Mouse (Mus musculus): ENCODE data around the gene H2-T24. TPM values are rescaled to one million over a fixed set of nuclear protein-coding genes. Genes with fewer than 3 reads are reported as not detected.

Gene H2-T24
- total and polyA plus RNA-seq, 3 experiments: 14.1 to 25.9 TPM; not detected in 1

DNA sequence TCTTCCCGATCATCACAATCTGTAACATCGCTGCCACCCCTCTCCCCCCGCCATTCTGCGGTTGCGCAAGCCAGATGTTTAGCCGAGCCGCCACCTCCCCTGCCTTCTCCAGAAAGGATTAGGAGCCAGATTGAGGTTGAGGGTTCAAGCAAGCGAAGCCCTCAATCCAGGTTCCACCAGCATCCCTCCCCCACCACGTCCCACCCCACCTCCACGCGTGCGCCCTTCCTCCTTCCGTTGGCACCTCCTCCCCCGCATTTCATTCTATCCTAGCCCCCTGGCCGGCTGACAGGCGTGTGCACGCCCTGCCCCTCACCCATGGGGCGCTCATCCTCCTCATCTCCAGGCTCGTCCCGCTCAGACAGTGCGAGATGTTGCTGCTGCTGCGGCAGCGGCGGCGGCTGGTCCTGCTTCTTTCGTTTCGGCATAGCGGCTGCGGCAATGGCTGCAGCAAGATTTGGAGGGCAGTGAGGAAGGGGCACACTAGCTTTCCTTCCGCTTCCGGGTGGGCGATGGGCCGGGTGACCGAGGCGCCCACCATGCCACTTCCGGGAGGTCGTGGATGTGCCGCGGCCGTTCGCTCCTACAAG lies 41.5 kb downstream of the H2-T24 start (continued):
- no peak for TF ChIP-seq CHD1 (IDR thresholded peaks at IDR 0.05; ENCODE audit: low read depth, low read length)

DNA sequence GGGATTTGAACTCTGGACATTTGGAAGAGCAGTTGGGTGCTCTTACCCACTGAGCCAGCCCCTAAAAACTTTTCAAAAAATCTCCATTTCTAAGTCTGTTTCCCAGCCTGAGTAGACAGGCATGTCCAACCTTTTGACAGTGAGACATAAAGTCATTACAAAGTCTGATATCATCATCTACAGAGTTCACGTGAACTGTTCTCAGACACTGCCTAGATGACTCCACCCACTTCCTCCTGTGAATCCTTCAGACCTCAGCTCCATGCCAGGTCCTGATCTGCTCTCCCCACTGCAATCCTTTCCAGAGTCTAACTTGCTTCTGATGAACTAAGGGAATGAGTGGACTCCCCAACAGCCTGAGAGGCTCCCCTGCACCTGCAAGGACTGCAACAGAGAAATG lies 48.2 kb downstream of the H2-T24 start:
- H3K27ac ChIP-seq (ENCODE audit: control insufficient read depth, low read depth, low read length): no peak overlapping the region
- H3K9me3 ChIP-seq (replicated peaks; ENCODE audit: insufficient read depth, low read length): no peaks in the 10 kb centered on the region
- no peak overlapping the region for H3K4me3 ChIP-seq (ENCODE audit: control insufficient read depth in 1 of 2, insufficient read depth in 1 of 2, low read depth in 2 of 2, low read length in 2 of 2)
- peaks cover 4 to 27% of the 10 kb centered on the region in 2 experiments; a peak in 3 of 4 replicates for H3K36me3 ChIP-seq (ENCODE audit: control insufficient read depth in 1 of 2, insufficient read depth in 2 of 2, low read length in 2 of 2)
- no peaks in the 10 kb centered on the region for H3K27me3 ChIP-seq (ENCODE audit: control insufficient read depth in 1 of 2, insufficient read depth in 2 of 2, low read length in 2 of 2)
- no peak overlapping the region; the same call in 1 of the 2 replicates for H3K9ac ChIP-seq (ENCODE audit: control insufficient read depth, low read depth, low read length, poor library complexity, severe bottlenecking)
- DNase-seq (ENCODE audit: low read depth, low spot score): peak; percentile 78
- peaks cover 24% of the 10 kb centered on the region for H3K79me2 ChIP-seq (ENCODE audit: control insufficient read depth, insufficient read depth, low read length, poor library complexity)
- peaks cover 0 to 20% of the 10 kb centered on the region in 2 experiments; a peak in 3 of 4 replicates for H3K4me1 ChIP-seq (ENCODE audit: control insufficient read depth in 1 of 2, insufficient read depth in 2 of 2, low read length in 2 of 2)
- TF ChIP-seq GATA1 (IDR thresholded peaks at IDR 0.05; ENCODE audit: low read depth, low read length) (0 out of 2 replicates have a peak, but pooled peaks have one; percentile 7), POLR2AphosphoS5 (IDR thresholded peaks at IDR 0.05; ENCODE audit: borderline replicate concordance, low read depth, low read length) (no peak), ETS1 (IDR thresholded peaks at IDR 0.05; ENCODE audit: low read depth, low read length) (peak; percentile 61; the same call in 1 of the 2 replicates), BHLHE40 (IDR thresholded peaks at IDR 0.05; ENCODE audit: borderline replicate concordance, low read depth, low read length) (peak; percentile 86), HCFC1 (IDR thresholded peaks at IDR 0.05; ENCODE audit: low read depth, low read length) (no peak), CHD2 (IDR thresholded peaks at IDR 0.05; ENCODE audit: low read length) (no peak), SMC3 (IDR thresholded peaks at IDR 0.05; ENCODE audit: low read depth, low read length) (no peak), ZMIZ1 (IDR thresholded peaks at IDR 0.05; ENCODE audit: low read depth, low read length) (no peak), TBP (IDR thresholded peaks at IDR 0.05; ENCODE audit: low read depth, low read length) (no peak), MYC (IDR thresholded peaks at IDR 0.05; ENCODE audit: low read depth, low read length) (no peak), CTCF (IDR thresholded peaks at IDR 0.05 in 2 of 3, conservative IDR thresholded peaks at IDR 0.05 in 1 of 3; ENCODE audit: control insufficient read depth in 1 of 3, insufficient read depth in 1 of 3, low read depth in 2 of 3, low read length in 3 of 3, poor library complexity in 1 of 3, severe bottlenecking in 1 of 3) (no peak), USF1 (IDR thresholded peaks at IDR 0.05; ENCODE audit: low read depth, low read length) (peak; percentile 71; the same call in 1 of the 2 replicates), EP300 (IDR thresholded peaks at IDR 0.05; ENCODE audit: low read depth in 1 of 2, low read length in 2 of 2) (no peak), POLR2A (IDR thresholded peaks at IDR 0.05; ENCODE audit: control insufficient read depth in 1 of 2, insufficient read depth in 1 of 2, low read depth in 1 of 2, low read length in 2 of 2, poor library complexity in 1 of 2) (no peak), MEF2A (IDR thresholded peaks at IDR 0.05; ENCODE audit: extremely low read depth, insufficient replicate concordance, low read depth, low read length, poor library complexity, severe bottlenecking) (no peak), NRF1 (IDR thresholded peaks at IDR 0.05; ENCODE audit: insufficient read depth, low read depth, low read length, poor library complexity, severe bottlenecking) (no peak), ZKSCAN1 (IDR thresholded peaks at IDR 0.05; ENCODE audit: low read depth, low read length) (no peak), POLR2AphosphoS2 (IDR thresholded peaks at IDR 0.05; ENCODE audit: low read length) (no peak), RCOR1 (IDR thresholded peaks at IDR 0.05; ENCODE audit: low read depth, low read length) (no peak), ELF1 (IDR thresholded peaks at IDR 0.05; ENCODE audit: low read depth, low read length) (no peak), GABPA (IDR thresholded peaks at IDR 0.05; ENCODE audit: low read depth, low read length) (no peak), MAFK (IDR thresholded peaks at IDR 0.05; ENCODE audit: borderline replicate concordance, low read depth, low read length) (no peak), UBTF (IDR thresholded peaks at IDR 0.05; ENCODE audit: borderline replicate concordance, insufficient read depth, low read depth, low read length) (no peak), USF2 (IDR thresholded peaks at IDR 0.05; ENCODE audit: borderline replicate concordance in 1 of 2, insufficient read depth in 1 of 2, low read depth in 1 of 2, low read length in 2 of 2) (no peak), CHD1 (IDR thresholded peaks at IDR 0.05; ENCODE audit: low read depth, low read length) (no peak), RAD21 (IDR thresholded peaks at IDR 0.05; ENCODE audit: low read depth, low read length) (no peak)

All from MEL (cell line).